In the genomic region with DNA sequence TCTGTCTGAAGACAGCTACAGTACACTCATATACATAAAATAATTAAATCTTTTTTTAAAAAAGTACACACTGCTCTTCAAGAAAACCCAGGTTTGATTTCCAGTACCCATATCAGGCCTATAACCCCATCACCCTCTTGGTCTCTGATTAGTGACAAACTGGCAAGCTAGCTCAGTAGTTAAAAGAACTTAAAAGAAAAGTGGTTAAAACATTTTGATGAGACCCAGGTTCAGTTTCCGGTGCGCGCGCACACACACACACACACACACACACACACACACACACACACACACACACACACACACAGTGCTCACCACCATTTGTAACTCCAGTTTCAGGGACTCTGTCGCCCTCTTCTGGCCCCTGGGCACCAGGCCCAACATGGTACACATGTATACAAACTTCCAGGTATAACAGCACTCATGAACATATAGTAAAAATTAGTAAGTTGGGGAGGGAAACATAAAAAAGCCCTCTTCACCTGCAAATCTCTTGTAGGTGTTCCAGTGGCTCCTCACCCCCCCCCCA, we compare ENCODE assay signal across 9 mouse cellular contexts. TPM values are rescaled to one million over a fixed set of nuclear protein-coding genes. Genes with fewer than 3 reads are reported as not detected.
DNase-seq lines count a peak whose midpoint lies in the region; ATAC-seq lines count a peak whose summit lies in the region.
"Had no signal": no experiment of that assay in that cellular context is flagged by ENCODE, and none has a peak within 500 bp of the region (broad histone marks: within the 10 kb centered on the region; RNA-seq: fewer than 3 reads in every experiment).

No protein-coding gene starts in this region.

- H3K4me3 ChIP-seq in kidney, embryonic 15.5 days (replicated peaks): no peak overlapping the region
- H3K4me3 ChIP-seq: myocyte had no signal

- intact Hi-C loops in left cerebral cortex, postnatal 25 days (cut with DNase I): loop anchor here (5.0 kb wide), 1 partner anchor 34 kb away; no protein-coding TSS in a partner anchor

- no peak overlapping the region for H3K27ac ChIP-seq in kidney, embryonic 15.5 days

- peaks cover 15% of the 10 kb centered on the region for H3K4me1 ChIP-seq in kidney, embryonic 15.5 days

- no peak for ATAC-seq in kidney, embryonic 15.5 days (replicated peaks; ENCODE audit: low FRiP score)

- H3K9ac ChIP-seq in kidney, embryonic 15.5 days: no peak overlapping the region

- peaks cover 30% of the 10 kb centered on the region for H3K36me3 ChIP-seq in kidney, embryonic 15.5 days

- WGBS in kidney, embryonic 15.5 days: 84% methylated on average over 5 of the region's 5 CpGs

- H3K4me2 ChIP-seq in kidney, embryonic 15.5 days: no peak overlapping the region

- H3K9me3 ChIP-seq in kidney, embryonic 15.5 days (replicated peaks): no peaks in the 10 kb centered on the region

- no peaks in the 10 kb centered on the region for H3K27me3 ChIP-seq in kidney, embryonic 15.5 days

- peak; percentile 36 to 50 for DNase-seq in kidney, postnatal 25 days
- DNase-seq in CD4-positive helper T cell, adult 2 months (ENCODE audit: low read depth, low spot score): peak; percentile 90
- DNase-seq in NIH3T3 (ENCODE audit: low read depth): peak; percentile 66
- peak; percentile 60 for DNase-seq in lung, postnatal 36 days
- DNase-seq in left cerebral cortex, postnatal 25 days (ENCODE audit: low spot score in 2 of 2): no peak
- DNase-seq in cerebellum, adult 11-12 months: no peak
- no peak for DNase-seq in right cerebral cortex, postnatal 36 days (ENCODE audit: low spot score in 2 of 2)

RNA-seq across cellular contexts. Expression of a gene that starts 4.7 kb away (rescaled TPM):
- 2.6 TPM in 2 replicates for polyA plus RNA-seq in kidney, embryonic 15.5 days (2015; fragmentation: Nextera tagmentation; extraction: Ambion mirVana)
- 1 to 10 TPM; 6.2 TPM for total RNA-seq in left cerebral cortex, postnatal 25 days (2021)
- polyA plus RNA-seq: myocyte had no signal

RNA-seq across cellular contexts. Expression of a gene that starts 10.4 kb away (rescaled TPM):
- polyA plus RNA-seq in kidney, embryonic 15.5 days (2015; fragmentation: Nextera tagmentation; extraction: Ambion mirVana): 122 and 130 TPM in 2 replicates
- 100 to 1,000 TPM; 154 to 158 TPM for total RNA-seq in left cerebral cortex, postnatal 25 days (2021)

RNA-seq across cellular contexts. Expression of a gene that starts 10.4 kb away (rescaled TPM):
- 47.8 and 50.5 TPM in 2 replicates for polyA plus RNA-seq in kidney, embryonic 15.5 days (2015; fragmentation: Nextera tagmentation; extraction: Ambion mirVana)
- total RNA-seq in left cerebral cortex, postnatal 25 days (2021): 10 to 100 TPM; 42.2 to 43.4 TPM

RNA-seq across cellular contexts. Expression of a gene that starts 14.0 kb away (rescaled TPM):
- polyA plus RNA-seq in kidney, embryonic 15.5 days (2015; fragmentation: Nextera tagmentation; extraction: Ambion mirVana): 3.0 and 3.5 TPM in 2 replicates
- total RNA-seq in left cerebral cortex, postnatal 25 days (2021): 1 to 10 TPM; 1.9 to 2.1 TPM

RNA-seq across cellular contexts. Expression of a gene that starts 26.9 kb away (rescaled TPM):
- 53.1 and 55.7 TPM in 2 replicates for polyA plus RNA-seq in kidney, embryonic 15.5 days (2015; fragmentation: Nextera tagmentation; extraction: Ambion mirVana)
- 10 to 100 TPM; 38.2 to 39.8 TPM for total RNA-seq in left cerebral cortex, postnatal 25 days (2021)

Comparison
In these comparisons a context has a peak if more than half of its experiments do, and no peak if none do; other contexts are left out.
1. DNase-seq: peak in kidney, postnatal 25 days (2 of 2), CD4-positive helper T cell, adult 2 months (single experiment), NIH3T3 (single experiment) and lung, postnatal 36 days (single experiment); none in left cerebral cortex, postnatal 25 days (0 of 2), cerebellum, adult 11-12 months (single experiment) and right cerebral cortex, postnatal 36 days (0 of 2).